Mouse (Mus musculus): ENCODE data around the gene Osgin1. TPM values are rescaled to one million over a fixed set of nuclear protein-coding genes. Genes with fewer than 3 reads are reported as not detected.

Gene Osgin1
- polyA plus RNA-seq, 3 experiments from 2014 or later, result 15.6 to 28.0 (median 24.5) TPM

DNA sequence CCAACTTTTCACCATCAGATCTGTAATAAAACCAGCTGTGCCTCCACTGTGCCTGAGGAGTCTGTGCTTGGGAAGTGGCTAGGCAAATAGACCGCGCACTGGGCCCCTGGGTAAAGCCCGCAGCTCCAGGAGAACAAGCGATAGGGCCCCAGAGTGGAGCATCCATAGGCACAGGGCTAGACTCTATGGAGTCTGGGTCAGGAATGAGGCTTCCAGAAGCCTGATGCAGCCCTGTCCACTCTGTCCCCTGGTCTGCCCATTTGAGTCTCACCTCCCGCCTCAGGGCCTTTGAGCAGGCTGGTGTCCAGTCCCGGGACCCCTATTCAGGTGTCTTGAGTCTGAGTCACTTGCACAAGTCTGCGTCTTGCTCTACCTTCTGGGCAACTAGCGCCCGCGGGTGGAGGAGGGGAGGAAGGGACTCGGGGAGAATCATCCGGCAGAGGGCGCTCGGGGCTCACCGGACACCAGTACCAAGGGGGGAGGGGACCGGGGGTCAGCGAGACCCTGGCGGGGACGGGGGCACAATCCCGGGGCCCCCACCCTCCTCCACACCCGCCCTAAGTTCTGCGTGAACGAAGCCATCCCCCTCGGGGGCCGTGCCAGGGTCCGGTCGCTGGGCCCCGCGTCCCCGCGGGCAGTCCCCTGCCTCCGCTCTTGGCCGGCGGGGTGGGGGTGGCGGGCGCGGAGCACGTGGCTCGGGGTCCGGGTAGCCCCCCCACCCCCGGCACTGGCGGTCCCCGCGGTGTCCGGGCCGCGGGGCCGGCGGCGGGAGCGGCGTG is 12.5 kb downstream of the Osgin1 start, which contains the start of gene Necab2:
Gene Necab2, plus strand, starts transcription at position 509 of the 779 bp plus-strand sequence.
- peak; percentile 25 for ATAC-seq

DNA sequence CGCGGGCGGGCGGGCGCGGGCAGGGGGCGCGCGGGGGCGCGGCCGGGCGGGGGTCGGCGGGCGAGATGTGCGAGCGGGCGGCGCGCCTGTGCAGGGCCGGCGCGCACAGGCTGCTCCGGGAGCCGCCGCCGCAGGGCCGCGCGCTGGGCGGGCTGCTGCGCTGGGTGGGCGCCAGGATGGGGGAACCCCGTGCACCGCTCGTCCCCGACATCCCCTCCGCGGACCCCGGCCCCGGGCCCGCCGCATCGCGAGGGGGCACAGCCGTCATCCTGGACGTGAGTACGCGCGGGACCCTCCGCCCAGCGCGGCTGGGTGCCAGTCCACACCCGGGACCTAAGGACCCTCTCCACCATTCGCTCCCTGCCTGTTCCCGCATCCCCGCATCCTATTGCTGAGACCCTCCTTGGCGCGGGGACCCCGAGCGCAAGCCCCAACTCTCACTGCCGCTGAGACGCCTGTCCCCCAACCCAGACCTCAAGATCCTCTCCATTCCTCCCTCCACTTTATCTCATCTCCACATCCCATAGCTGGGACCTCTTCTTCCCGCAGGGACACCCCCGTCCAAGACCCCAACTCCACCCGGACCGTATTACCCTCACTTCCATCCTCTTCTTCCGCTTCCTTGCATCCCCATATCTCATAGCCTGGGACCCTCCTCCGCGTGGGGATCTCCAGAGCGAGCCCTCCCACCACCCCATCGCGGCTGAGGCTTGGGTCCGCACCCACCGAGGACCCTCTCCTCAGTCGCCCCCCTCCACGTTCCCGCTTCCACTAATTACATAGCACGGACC is 13.3 kb downstream of the Osgin1 start:
- no peak for ATAC-seq

DNA sequence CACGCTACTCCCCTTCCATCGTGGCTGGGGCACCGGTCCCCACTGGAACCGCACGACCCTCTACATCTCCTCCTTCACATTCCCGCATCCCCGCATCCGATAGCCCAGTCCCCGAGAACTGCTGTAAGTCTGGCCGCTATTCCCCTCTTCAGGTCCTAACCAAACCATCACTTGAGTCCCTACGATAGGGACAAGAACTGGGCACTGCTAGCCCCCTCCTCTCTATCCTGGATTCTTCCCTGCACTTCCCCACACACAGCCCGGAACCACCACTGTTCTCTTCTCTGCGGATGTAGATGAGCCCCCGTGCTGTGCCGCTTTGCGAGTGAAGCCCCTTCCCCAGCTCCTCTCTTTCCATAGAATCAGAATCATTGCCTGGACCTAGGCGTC is 13.9 kb downstream of the Osgin1 start:
- no peak for ATAC-seq

DNA sequence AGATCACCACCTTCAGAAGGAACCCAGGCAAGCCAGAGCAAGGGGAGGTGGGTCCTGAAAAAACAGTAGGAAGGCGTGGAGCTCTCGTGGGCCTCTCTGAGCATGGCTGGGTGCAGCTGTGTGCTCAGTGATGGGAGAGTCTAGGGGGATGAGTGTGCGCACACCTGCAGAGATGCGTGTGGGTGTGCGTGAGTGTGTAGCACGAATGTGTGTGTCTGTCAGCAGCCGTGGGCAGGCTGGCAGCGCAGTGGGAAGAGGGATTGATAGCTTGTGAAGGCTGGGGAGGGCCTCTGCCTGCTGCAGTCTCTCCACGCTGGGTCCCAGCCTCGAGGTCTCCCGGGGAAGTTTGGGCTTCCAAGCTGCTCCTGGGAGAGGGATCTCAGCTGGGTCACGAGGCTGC is 15.7 kb downstream of the Osgin1 start:
- ATAC-seq, result no peak

DNA sequence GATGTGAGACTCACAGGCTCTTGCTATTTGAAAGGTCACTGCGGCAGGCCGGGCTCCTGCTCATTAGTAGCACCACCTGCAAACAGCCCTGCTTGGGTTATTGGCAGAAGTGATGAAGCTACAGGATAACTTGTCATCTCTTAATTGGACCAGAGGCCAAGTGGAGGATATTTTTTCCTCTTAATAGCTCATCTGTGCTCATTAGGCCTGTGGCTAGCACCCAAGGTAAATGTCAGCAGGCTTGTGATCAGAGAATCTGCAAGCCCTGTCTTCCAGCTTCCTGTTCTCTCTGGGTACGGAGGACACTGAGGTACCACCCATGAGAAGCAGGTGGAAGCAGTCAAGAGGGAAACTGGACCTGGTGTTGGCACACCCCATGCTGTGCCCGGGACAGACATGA is 17.2 kb downstream of the Osgin1 start:
- no peak for ATAC-seq

DNA sequence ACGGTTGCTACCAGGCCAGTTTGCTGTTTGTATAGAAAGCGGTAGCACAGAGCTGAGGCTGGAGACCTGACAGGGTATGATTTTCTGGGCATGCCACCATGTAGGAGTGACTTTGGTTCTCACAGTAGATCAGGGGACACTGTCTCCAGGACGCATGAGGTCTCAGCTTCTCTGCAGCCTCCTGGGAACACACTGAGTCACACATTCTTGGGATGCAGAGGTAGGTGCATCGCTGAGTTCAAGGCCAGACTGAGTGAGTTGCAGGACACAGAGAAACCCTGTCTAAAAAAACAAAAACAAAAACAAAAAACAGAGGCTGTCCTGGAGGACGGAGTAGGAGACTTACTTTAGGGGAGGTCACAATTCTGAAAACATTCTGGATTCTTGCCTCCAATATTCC is 19.0 kb downstream of the Osgin1 start:
- no peak for ATAC-seq

DNA sequence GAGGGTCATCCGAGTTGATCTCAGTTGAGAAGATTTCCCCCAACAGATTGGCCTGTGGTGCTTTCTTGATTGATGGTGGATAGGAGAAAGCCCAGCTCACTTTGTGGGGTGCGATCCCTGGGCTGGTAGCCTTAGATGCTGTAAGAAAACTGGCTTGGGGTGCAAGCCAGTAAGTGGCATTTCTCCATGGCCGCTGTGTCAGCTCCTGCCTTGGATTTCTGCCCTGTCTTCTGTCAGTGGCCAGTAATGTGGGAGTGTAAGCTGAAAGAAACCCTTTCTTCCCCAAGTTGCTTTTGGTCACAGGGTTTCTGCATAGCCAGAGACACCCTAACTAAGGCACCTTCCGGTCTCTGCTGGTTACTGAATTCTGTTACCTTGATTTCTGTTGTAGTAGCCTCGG is 22.1 kb downstream of the Osgin1 start:
- ATAC-seq, result no peak

DNA sequence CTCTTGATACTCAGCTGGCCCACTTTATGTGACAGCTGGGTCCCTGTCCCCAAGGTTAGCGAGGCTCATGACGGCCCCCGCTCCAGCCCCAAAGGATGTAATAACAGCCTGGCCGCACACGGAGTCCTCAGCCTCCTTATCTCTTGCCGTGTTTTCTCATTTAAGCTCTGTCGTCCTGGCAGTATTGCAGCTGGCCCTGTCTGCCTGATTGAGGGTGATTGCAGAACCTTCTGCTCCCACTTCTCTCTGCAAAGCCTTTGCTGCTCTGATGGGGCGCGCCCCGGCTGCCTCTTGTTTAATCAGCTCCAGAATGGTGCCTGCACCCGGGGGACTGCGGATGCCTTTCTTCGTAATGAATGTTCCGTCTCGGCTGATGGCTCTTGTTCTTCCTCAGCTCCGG is 25.8 kb downstream of the Osgin1 start:
- no peak for ATAC-seq

DNA sequence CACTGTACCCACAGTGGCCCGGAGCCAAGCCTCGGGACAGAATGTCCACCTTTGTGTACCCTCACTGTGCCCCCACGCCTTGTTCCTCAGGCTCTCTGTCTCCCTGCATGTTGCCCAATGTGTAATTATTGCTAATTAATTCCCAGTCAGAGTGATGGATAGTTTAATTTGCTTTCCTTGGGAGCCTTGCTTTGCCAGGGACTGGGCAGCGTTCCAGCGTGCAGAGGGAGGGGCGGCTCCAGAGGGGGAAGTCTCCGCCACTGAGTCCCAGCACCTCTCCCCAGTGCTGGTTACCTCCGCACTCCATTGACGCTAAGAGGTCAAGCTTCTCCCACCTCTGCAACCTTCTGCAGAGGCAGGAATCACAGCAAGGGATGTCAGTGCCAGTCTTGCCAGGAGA is 27.4 kb downstream of the Osgin1 start:
- ATAC-seq, result no peak

DNA sequence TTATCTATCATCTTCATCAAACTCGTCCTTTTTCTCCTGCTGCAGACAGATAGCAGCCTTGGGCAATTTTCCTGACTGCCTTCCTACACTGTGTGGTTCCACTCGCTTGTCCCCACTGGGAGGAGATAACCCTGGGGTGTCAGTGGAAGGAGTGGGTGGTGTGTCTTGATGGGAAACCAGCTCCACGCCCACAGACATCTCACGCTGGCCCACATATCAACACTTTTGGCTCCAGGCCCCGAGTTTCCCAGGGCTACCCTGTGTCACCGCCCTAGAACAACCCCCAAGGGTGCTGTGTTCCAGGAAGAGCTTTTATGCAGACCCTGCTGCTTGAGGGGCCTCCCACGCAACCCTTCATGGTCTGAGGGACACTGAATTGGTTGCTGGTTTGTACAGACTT is 29.8 kb downstream of the Osgin1 start:
- ATAC-seq, result no peak

DNA sequence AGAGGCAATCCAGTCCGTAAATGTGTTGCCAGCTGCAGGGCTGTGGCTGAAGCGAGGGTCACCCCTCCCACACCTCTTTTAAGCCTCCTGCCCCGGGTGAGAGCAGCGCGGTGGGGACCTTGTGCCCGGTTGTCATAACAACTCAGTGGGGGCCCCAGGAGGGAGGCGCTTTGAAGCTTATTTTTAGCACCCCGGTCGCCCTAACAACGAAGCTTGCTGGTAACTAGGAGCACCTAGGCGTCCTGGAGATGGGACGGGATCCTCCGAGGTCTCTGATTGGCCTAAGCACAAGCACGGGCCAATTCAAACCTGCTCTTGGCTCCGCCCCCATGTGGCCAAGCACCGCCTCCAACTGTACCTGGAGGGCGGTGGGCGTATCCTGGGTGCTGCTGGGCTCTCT is 32.2 kb downstream of the Osgin1 start:
- no peak for ATAC-seq

DNA sequence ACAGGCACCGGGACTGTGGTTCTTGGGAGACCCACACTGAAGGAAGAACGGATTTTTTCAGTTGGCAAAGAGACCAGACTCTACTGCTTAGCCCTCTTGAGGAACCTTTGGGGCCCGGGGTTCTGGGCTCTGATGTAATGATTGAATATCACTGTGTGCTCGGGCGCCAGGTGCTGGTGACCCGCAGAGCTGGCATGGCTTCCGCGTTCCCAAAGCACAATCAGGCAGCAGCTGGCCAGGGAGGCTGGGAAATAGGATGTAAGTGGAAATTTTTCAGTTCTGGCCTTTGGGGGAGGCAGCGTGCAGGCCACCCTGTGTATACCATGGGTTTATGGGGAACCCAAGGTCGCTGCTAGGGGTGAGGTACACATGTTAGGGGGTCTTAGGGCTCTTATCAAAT is 32.9 kb downstream of the Osgin1 start:
- ATAC-seq, result no peak

DNA sequence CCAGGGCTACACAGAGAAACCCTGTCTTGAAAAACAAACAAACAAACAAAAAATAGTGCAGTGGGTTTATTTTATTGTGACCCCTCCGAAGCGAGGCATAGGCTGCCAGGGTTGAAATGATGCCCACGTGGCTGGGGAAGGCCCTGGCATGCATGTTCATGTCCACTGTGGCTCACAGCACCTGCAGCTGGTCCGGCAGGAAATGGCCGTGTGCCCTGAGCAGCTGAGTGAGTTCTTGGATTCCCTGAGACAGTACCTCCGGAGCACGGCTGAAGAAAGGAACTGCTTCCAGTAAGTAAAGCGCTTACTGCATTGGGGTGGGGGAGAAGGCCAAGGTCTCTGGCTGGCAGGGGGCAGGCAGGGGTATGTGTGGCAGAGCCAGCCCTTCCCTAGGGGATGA is 34.2 kb downstream of the Osgin1 start:
- no peak for ATAC-seq

DNA sequence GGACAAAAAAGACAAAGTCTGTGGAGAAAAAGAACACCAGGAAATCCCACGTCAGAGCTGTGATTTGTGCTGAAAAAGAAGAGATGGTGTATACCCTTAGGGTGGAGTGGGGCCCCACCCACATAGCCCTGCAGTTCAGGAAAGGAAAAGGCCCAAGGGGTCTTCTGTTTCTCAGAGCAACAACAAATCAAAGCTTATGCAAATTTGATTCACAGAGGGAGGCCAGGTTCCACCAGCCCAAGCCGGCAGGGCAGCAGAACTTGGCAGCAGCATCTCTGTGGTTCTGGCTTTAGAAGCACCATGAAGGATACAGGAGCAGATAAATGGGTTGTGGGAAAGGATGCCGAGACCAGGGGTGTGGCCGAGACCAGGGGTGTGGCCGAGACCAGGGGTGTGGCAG is 44.8 kb downstream of the Osgin1 start:
- no peak for ATAC-seq

DNA sequence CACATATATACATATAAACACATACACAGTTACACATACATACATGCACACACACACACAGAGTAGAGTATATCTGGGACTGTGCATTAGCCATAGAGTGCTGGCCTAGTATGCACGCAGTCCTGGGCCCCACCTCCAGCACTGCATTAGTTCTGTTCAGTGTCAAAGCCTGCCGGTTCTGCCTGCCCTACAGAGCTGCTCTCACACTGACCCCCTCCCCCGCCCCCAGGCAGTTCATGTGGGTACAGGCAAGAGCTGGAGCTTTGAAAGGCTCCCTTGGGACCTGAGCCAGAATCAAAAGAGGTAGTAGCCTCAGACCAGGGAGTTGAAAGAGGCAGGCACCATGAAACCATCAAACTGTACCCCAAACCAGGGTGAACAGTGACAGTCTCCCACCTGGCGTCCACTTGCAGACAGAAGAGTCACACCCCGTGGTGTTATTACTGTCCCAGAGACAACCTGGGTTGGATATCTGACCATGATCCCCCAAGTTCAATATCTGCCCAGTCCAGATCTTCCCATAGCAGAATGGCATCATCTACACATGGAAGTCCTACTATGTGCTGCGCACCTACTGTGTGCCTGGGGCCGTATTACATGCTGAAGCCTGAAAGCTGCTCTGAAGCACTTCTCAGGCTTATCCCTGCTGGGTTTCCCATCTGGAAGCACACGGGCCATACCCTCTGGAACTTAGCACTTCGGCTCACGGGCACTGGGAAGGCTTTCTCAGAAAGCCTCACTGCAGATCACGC is 50.4 kb downstream of the Osgin1 start:
- ATAC-seq, result no peak

DNA sequence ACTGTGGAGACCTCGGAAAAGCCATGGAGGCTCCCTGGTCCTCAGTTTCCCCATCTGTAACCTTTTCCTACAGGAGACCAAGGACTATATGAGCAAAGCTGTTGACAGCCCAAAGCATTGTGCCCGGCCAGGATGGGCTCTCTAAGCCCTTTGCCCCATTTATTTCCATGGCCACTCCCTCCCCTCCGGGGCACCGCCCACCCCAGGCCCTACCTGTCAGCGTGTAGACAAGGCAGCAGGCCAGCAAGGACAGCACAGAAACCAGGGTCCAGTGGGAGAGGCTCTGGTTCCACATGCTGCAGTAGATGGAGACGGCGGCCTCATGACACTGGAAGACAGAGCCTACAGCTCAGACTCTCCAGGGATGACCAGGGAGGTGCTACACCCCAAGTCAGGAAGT is 53.2 kb downstream of the Osgin1 start:
- no peak for ATAC-seq

Other genes with a start within 250 kb of the Osgin1 start
- 100 to 1,000 TPM; 199 to 226 (median 213) TPM for gene Hsbp1, start 89.6 kb upstream of the Osgin1 start, polyA plus RNA-seq (2017; shearing (Covaris generic))
- gene Mlycd, start 39.2 kb upstream of the Osgin1 start, polyA plus RNA-seq (2017; shearing (Covaris generic)), result 1 to 10 TPM; 2.6 to 7.3 (median 7.1) TPM
- not detected for gene Necab2, start 12.6 kb downstream of the Osgin1 start, polyA plus RNA-seq (2017; shearing (Covaris generic))
- gene Slc38a8, start 67.6 kb downstream of the Osgin1 start, polyA plus RNA-seq (2017; shearing (Covaris generic)), result not detected
- 10 to 100 TPM; 32.6 to 52.2 (median 45.6) TPM for gene Mbtps1, start 124.6 kb downstream of the Osgin1 start, polyA plus RNA-seq (2017; shearing (Covaris generic))
- 10 to 100 TPM; 30.3 to 73.9 (median 72.5) TPM for gene Hsdl1, start 141.1 kb downstream of the Osgin1 start, polyA plus RNA-seq (2017; shearing (Covaris generic))
- gene Dnaaf1, start 141.1 kb downstream of the Osgin1 start, polyA plus RNA-seq (2017; shearing (Covaris generic)), result not detected
- 10 to 100 TPM in 2 of 3 experiments, 1 to 10 TPM in 1; 8.3 to 14.8 (median 13.3) TPM for gene Taf1c, start 171.1 kb downstream of the Osgin1 start, polyA plus RNA-seq (2017; shearing (Covaris generic))
- not detected for gene Adad2, start 178.6 kb downstream of the Osgin1 start, polyA plus RNA-seq (2017; shearing (Covaris generic))
- gene Kcng4, start 201.6 kb downstream of the Osgin1 start, polyA plus RNA-seq (2017; shearing (Covaris generic)), result not detected
- not detected for gene Wfdc1, start 232.2 kb downstream of the Osgin1 start, polyA plus RNA-seq (2017; shearing (Covaris generic))

Measured in inflammation-experienced regulatory T-cells, adult 6 months (primary cell).